Mouse (Mus musculus) bone marrow macrophage, adult 2 months (primary cell): ENCODE results near the gene Aldh1l1.

Source experiments
- CTCF ChIP-seq: IDR thresholded peaks from 2 replicates; pipeline ENCODE4 v1.5.1; 2012; ENCODE audit warnings: low read depth, mild to moderate bottlenecking, low read length, moderate library complexity
- POLR2A ChIP-seq: IDR thresholded peaks from 2 replicates; pipeline ENCODE4 v1.6.1; 2012; ENCODE audit warnings: mild to moderate bottlenecking, low read depth, low read length, borderline replicate concordance

GRCm38 (mm10) chr6:90468216-90468615 lies 18.0 kb upstream of the Aldh1l1 start:
- TF ChIP-seq POLR2A (no peak), CTCF (no peak)
